Comparison of ENCODE assay signal across 19 mouse cellular contexts in the genomic region with DNA sequence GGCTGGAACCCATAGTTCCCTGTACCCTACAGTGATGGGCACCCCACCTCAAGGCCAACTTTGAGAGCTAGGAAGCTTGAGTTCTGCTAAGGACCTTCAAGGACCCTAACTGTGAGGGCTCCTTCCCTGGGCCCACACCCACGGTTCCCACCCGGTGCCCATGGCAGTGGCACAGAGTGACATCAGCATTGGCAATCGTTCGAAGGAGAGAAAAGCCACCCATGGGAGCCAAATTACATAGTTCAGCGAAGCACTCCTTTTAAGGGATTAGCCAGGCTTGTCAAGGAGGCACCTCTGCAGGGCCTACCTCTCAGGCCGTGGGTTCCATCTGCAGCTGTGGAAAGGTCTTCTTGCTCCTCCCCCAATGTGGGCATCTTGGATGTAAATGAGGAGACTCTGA. TPM values are rescaled to one million over a fixed set of nuclear protein-coding genes. Genes with fewer than 3 reads are reported as not detected.
"Had no signal": no experiment of that assay in that cellular context is flagged by ENCODE, and none has a peak within 500 bp of the region (broad histone marks: within the 10 kb centered on the region; RNA-seq: fewer than 3 reads in every experiment).

No protein-coding gene starts in this region.

- H3K9me3 ChIP-seq: limb, embryonic 13.5 days; liver, embryonic 15.5 days; megakaryocyte, embryonic 14.5 days; midbrain, embryonic 15.5 days; neural tube, embryonic 13.5 days had no signal

- H3K27me3 ChIP-seq: liver, embryonic 15.5 days; midbrain, embryonic 15.5 days had no signal

- DNase-seq: kidney, adult 18-20 months; kidney, postnatal 10 days; kidney, postnatal 4 days; left cerebral cortex, postnatal 4 days; lung, adult 2 months; retina, postnatal 1 day; right cerebral cortex, postnatal 4 days; spleen, adult 18-20 months; thymus, adult 18-20 months; thymus, postnatal 14 days had no signal

- H3K9ac ChIP-seq: limb, embryonic 13.5 days; liver, embryonic 15.5 days; midbrain, embryonic 15.5 days; neural tube, embryonic 13.5 days had no signal

- H3K4me2 ChIP-seq: limb, embryonic 13.5 days; liver, embryonic 15.5 days; midbrain, embryonic 11.5 days; midbrain, embryonic 15.5 days; neural tube, embryonic 13.5 days had no signal

- ATAC-seq: midbrain, embryonic 15.5 days had no signal

- H3K4me3 ChIP-seq: layer of hippocampus, adult 2 months; limb, embryonic 13.5 days; liver, embryonic 15.5 days; megakaryocyte, embryonic 14.5 days; midbrain, embryonic 15.5 days; neural tube, embryonic 13.5 days had no signal

- H3K36me3 ChIP-seq: limb, embryonic 13.5 days; liver, embryonic 15.5 days; midbrain, embryonic 15.5 days; neural tube, embryonic 13.5 days had no signal

- H3K4me1 ChIP-seq: midbrain, embryonic 15.5 days had no signal

- H3K27ac ChIP-seq: layer of hippocampus, adult 2 months; liver, embryonic 15.5 days; midbrain, embryonic 15.5 days; neural tube, embryonic 13.5 days had no signal

RNA-seq across cellular contexts. Expression of gene Krt80, which starts 1.9 kb away (rescaled TPM):
- polyA plus RNA-seq: midbrain, embryonic 11.5 days had no signal

RNA-seq across cellular contexts. Expression of gene Krt7, which starts 42.8 kb away (rescaled TPM):
- total RNA-seq: layer of hippocampus, adult 2 months; layer of hippocampus, postnatal 14 days had no signal
- polyA plus RNA-seq: macrophage had no signal
